Mouse (Mus musculus) forebrain, embryonic 12.5 days (tissue): ENCODE results near the gene Slc29a4. TPM values are rescaled to one million over a fixed set of nuclear protein-coding genes. Genes with fewer than 3 reads are reported as not detected.

Experiments used
- ATAC-seq: fragments of 200-750 bp; cut with Nextera tagmentation; 2 replicates; pipeline ENCODE4 v1.8.0; 2017; ENCODE audit warnings: moderate TSS enrichment; ENCODE audit not compliant: low FRiP score
- H3K27ac ChIP-seq: fragments of 300-500 bp; sonication (generic); 2 replicates; pipeline ENCODE4 v1.5.1; 2016; ENCODE audit warnings: mild to moderate bottlenecking
- H3K27me3 ChIP-seq: fragments of 300-500 bp; sonication (generic); 2 replicates; pipeline ENCODE4 v1.6.1; 2016; ENCODE audit warnings: mild to moderate bottlenecking
- H3K36me3 ChIP-seq: fragments of 300-500 bp; sonication (generic); replicated peaks from 2 replicates; pipeline ENCODE4 v1.6.1; 2016; ENCODE audit warnings: mild to moderate bottlenecking
- H3K4me1 ChIP-seq: fragments of 300-500 bp; sonication (generic); 2 replicates; pipeline ENCODE4 v1.6.1; 2016
- H3K4me2 ChIP-seq: fragments of 300-500 bp; sonication (generic); 2 replicates; pipeline ENCODE4 v1.6.1; 2016; ENCODE audit warnings: mild to moderate bottlenecking, moderate library complexity
- H3K4me3 ChIP-seq: fragments of 300-500 bp; sonication (generic); replicated peaks from 2 replicates; pipeline ENCODE4 v1.5.1; 2016; ENCODE audit warnings: mild to moderate bottlenecking
- H3K9ac ChIP-seq: fragments of 300-500 bp; sonication (generic); 2 replicates; pipeline ENCODE4 v1.6.1; 2016; ENCODE audit warnings: mild to moderate bottlenecking
- H3K9me3 ChIP-seq: fragments of 300-500 bp; sonication (generic); 2 replicates; pipeline ENCODE4 v1.6.1; 2016
- WGBS: fragments of 180-500 bp; shearing (Covaris S2); methylation state at CpG from one replicate; pipeline ENCODE4 v1.1.7; 2016; 5-methylcytosine and 5-hydroxymethylcytosine counted together
- polyA plus RNA-seq: library from polyadenylated mRNA; unstranded; fragments of >200 nt; fragmentation: Nextera tagmentation; extraction: Ambion mirVana; gene quantifications from 2 replicates; pipeline ENCODE4 v1.2.1, GENCODE M21; 2016

Gene Slc29a4
- polyA plus RNA-seq, 1 experiment from 2014 or later: 43.4 TPM

DNA sequence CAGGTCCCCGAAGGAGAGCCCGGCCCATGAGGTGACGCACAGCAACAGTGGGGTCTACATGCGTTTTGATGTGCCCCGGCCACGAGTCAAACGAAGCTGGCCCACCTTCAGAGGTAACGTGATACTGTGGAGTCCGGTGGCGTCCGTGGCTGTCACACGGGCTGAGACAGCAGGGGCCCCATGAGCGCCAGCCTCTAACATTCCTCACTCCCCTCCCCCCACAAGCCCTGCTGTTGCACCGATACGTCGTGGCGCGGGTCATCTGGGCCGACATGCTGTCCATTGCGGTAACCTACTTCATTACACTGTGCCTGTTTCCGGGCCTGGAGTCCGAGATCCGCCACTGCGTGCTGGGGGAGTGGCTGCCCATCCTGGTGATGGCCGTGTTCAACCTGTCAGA is 26.2 kb downstream of the Slc29a4 start:
- WGBS: 72% methylated on average over 25 of the region's 25 CpGs
- no peak for ATAC-seq
- H3K27ac ChIP-seq: no peak overlapping the region

DNA sequence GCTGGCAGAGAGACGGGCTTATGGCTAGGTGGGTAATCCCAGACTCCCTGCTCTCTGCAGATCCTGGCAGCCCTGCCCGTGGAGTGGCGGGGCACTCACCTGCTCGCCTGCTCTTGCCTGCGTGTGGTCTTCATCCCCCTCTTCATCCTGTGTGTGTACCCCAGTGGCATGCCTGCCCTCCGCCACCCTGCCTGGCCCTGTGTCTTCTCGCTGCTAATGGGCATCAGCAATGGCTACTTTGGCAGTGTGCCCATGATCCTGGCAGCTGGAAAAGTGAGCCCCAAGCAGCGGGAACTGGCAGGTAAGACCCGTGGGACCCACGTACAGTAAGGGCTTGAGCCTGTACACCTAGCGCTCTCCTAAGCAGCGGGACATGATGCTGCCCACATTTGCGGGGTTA is 27.6 kb downstream of the Slc29a4 start:
- Histone ChIP-seq H3K9ac (no peak overlapping the region), H3K27ac (no peak overlapping the region), H3K4me1 (peaks cover 5% of the 10 kb centered on the region), H3K4me3 (no peak overlapping the region), H3K36me3 (peaks cover 45% of the 10 kb centered on the region), H3K9me3 (no peaks in the 10 kb centered on the region), H3K4me2 (no peak overlapping the region), H3K27me3 (no peaks in the 10 kb centered on the region)
- no peak for ATAC-seq
- WGBS: 85% methylated on average over 13 of the region's 13 CpGs

More for the DNA sequence above, 26.2 kb downstream of the Slc29a4 start:
- Histone ChIP-seq H3K27me3 (no peaks in the 10 kb centered on the region), H3K4me3 (no peak overlapping the region), H3K9me3 (no peaks in the 10 kb centered on the region), H3K4me1 (peaks cover under 1% of the 10 kb centered on the region), H3K36me3 (peaks cover 55% of the 10 kb centered on the region), H3K9ac (no peak overlapping the region), H3K4me2 (no peak overlapping the region)

DNA sequence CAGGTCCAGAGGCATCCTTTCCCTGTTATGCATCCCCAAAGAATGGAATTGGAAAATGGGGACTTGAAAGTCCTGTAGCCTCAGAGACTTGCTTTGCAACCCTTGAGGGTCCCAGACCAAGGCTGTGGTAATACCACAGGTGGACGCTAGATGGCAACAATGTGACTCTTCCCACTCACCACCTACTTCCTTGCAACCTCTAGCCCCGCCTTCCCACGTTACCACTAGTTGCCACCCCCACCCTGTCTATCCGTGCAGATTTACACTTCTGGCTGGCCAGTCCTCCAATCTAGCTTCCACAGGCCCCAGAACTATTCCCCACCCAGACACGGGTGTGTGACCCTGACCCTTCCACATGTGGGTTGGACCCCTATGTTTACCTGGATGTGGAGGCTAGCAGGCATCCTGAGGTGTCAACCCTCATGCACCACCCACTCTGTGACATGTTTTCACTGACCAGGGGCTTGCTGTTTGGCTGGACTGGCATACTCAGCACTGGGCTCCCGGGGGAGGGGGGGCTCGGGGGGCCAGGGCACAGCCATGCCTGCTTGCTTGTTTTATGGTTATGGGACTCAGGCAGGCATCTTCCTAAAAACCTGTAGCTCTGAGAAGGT is 31.3 kb downstream of the Slc29a4 start:
- Histone ChIP-seq H3K4me2 (no peak overlapping the region; the same call in 1 of the 2 replicates), H3K4me1 (peaks cover 5% of the 10 kb centered on the region), H3K9me3 (no peaks in the 10 kb centered on the region), H3K36me3 (peaks cover 72% of the 10 kb centered on the region), H3K27me3 (no peaks in the 10 kb centered on the region), H3K27ac (peak overlapping the region; percentile 31; the same call in 1 of the 2 replicates), H3K4me3 (no peak overlapping the region), H3K9ac (no peak overlapping the region)
- peak; percentile 65 for ATAC-seq
- 10% methylated on average over 7 of the region's 7 CpGs for WGBS

DNA sequence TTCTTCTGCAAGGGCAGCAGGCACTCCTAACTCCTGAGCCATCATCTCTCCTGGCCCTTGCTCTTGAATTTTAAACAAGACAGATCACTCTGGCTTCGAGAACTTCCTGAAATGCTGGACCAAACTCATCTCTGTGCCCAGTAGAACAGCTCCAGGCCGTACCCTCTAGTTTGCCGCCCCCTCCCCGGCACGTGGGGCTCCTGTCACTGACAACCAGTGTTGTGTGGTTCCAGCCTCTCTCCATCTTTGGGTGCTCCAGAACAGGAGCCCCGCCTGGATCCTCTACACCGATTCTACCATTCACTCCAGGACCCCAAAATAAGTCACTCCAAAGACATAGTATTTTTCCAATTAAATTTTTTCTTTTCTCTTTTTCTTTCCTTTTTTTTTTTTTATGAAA is 32.0 kb downstream of the Slc29a4 start:
- peaks cover 72% of the 10 kb centered on the region for H3K36me3 ChIP-seq
- no peaks in the 10 kb centered on the region for H3K27me3 ChIP-seq
- H3K9ac ChIP-seq: no peak overlapping the region
- no peaks in the 10 kb centered on the region for H3K9me3 ChIP-seq
- ATAC-seq: 0 out of 2 replicates have a peak, but pooled peaks have one; percentile 10
- H3K4me1 ChIP-seq: peaks cover 5% of the 10 kb centered on the region
- no peak overlapping the region for H3K4me2 ChIP-seq
- no peak overlapping the region for H3K4me3 ChIP-seq
- 93% methylated on average over 7 of the region's 7 CpGs for WGBS
- peak overlapping the region; percentile 31; the same call in 1 of the 2 replicates for H3K27ac ChIP-seq

DNA sequence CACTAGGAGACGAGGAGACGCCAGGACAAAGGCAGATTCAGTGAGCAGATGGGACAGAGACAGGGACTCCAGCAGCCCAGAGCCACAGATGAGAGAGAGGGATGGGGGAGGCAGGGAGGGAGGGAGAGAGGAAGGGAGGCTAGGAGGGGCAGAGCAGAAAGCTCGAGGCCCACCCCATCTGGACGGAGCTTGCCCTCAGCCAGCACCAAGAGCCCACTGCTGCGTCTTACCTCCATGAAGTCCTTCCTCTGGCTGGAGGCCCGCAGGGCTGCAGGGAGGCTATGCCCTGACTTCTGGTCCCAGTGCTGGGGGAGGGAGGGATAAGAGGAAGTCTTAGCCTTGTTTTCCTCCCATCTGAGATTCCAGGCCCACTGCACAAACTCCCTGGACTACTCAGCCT is 34.4 kb downstream of the Slc29a4 start:
- Histone ChIP-seq H3K4me2 (no peak overlapping the region), H3K9me3 (no peaks in the 10 kb centered on the region), H3K4me1 (peaks cover 5% of the 10 kb centered on the region), H3K27me3 (no peaks in the 10 kb centered on the region), H3K27ac (peak overlapping the region; percentile 56; the same call in 1 of the 2 replicates), H3K36me3 (peaks cover 78% of the 10 kb centered on the region), H3K4me3 (no peak overlapping the region), H3K9ac (no peak overlapping the region)
- WGBS: 89% methylated on average over 6 of the region's 6 CpGs
- no peak for ATAC-seq

DNA sequence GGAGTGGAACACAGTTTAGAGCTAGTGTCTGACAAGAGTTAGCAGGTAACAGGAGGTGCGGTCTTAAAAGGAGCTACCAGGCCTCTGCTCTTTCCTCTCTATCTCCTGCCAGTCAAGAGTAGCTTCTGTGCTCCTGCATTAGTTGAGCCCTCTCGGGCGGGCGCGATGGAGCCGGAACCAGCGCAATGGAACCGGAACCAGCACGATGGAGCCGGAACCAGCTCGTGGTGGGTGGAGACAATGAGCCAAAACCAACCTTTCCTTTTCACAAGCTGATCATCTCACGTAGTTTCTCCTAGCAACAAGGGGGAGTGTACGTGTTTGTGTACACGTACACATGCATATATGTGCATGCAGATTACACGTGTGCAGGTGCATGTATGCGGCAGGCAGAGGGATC is 36.0 kb downstream of the Slc29a4 start:
- no peak overlapping the region for H3K4me2 ChIP-seq
- H3K4me1 ChIP-seq: peaks cover 5% of the 10 kb centered on the region; the same call in 1 of the 2 replicates
- H3K27me3 ChIP-seq: no peaks in the 10 kb centered on the region
- 97% methylated on average over 16 of the region's 16 CpGs for WGBS
- H3K9ac ChIP-seq: no peak overlapping the region
- H3K36me3 ChIP-seq: peaks cover 86% of the 10 kb centered on the region
- no peak overlapping the region for H3K27ac ChIP-seq
- H3K4me3 ChIP-seq: no peak overlapping the region
- ATAC-seq: no peak
- H3K9me3 ChIP-seq: no peaks in the 10 kb centered on the region

DNA sequence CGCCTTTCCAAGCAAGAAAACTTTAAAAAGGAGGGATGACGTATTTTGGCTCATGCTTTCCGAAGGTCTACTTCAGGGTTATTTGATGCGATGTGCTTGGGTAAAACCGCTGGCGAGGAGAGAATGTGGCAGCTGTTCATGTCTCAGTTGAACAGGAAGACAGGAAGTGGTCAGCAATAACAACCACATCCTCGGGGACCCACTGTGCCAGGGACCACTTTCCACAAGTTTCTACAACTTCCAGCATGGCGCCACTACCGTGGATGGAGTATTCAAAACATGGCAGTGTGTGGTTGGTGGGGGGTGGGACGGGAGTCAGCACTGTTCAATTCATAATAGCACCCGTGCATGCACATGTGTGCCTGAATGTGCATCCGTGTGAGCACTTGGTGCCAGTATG is 38.0 kb downstream of the Slc29a4 start:
- no peaks in the 10 kb centered on the region for H3K9me3 ChIP-seq
- no peak overlapping the region for H3K9ac ChIP-seq
- no peak for ATAC-seq
- H3K36me3 ChIP-seq: peaks cover 97% of the 10 kb centered on the region
- H3K4me1 ChIP-seq: no peaks in the 10 kb centered on the region
- no peaks in the 10 kb centered on the region for H3K27me3 ChIP-seq
- WGBS: 95% methylated on average over 12 of the region's 12 CpGs
- no peak overlapping the region for H3K4me3 ChIP-seq
- H3K27ac ChIP-seq: no peak overlapping the region
- no peak overlapping the region for H3K4me2 ChIP-seq

DNA sequence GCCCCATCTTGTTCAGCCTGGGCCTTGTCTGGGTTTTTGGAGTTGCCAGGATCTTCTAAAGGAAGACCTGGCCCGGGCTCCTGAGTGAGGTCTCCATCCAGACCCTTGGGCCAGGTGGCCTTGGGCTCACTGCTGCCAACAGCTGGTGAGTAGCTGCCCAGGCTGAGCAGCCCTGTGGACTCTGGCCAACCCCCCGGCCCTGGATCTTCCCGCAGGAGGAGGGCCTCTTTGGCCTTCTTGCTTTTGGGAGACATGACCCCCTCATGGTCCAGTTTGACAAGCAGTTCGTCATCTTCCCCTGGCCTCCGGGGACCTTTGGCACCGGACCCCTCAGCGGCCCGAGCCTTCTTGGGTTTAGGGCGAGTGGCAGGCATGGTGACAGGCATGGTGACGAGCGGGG is 39.6 kb downstream of the Slc29a4 start:
- no peak overlapping the region for H3K27ac ChIP-seq
- 97% methylated on average over 11 of the region's 11 CpGs for WGBS
- H3K27me3 ChIP-seq: no peaks in the 10 kb centered on the region
- no peak overlapping the region for H3K9ac ChIP-seq
- peaks cover 97% of the 10 kb centered on the region for H3K36me3 ChIP-seq
- H3K4me2 ChIP-seq: no peak overlapping the region
- ATAC-seq: no peak
- H3K9me3 ChIP-seq: no peaks in the 10 kb centered on the region
- no peak overlapping the region for H3K4me3 ChIP-seq
- no peaks in the 10 kb centered on the region for H3K4me1 ChIP-seq

DNA sequence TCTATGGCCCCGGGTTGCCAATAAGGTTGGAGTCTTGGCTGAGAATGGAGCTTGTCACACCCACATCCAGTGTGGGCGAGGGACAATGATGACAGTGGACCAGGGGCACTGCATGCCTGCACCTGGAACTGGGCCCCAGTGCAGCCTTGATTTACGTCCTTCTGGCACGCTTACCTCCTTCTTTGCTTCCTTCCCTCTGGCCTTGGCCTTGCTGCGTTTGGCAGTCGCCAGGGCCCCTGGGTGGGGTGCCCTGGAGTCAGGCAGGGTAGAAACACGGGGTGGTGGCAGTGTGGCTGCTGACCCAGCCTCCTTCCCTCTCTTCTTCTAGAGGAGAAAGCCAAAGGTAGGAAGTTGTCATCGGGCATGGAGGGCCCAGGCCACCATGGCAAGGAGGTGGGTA is 47.6 kb downstream of the Slc29a4 start:
- H3K27me3 ChIP-seq: no peaks in the 10 kb centered on the region
- H3K9me3 ChIP-seq: no peaks in the 10 kb centered on the region
- H3K36me3 ChIP-seq: peaks cover 96% of the 10 kb centered on the region
- 91% methylated on average over 8 of the region's 8 CpGs for WGBS
- H3K4me3 ChIP-seq: no peak overlapping the region
- ATAC-seq: no peak
- H3K9ac ChIP-seq: no peak overlapping the region
- H3K4me1 ChIP-seq: no peaks in the 10 kb centered on the region
- no peak overlapping the region for H3K27ac ChIP-seq
- H3K4me2 ChIP-seq: no peak overlapping the region

DNA sequence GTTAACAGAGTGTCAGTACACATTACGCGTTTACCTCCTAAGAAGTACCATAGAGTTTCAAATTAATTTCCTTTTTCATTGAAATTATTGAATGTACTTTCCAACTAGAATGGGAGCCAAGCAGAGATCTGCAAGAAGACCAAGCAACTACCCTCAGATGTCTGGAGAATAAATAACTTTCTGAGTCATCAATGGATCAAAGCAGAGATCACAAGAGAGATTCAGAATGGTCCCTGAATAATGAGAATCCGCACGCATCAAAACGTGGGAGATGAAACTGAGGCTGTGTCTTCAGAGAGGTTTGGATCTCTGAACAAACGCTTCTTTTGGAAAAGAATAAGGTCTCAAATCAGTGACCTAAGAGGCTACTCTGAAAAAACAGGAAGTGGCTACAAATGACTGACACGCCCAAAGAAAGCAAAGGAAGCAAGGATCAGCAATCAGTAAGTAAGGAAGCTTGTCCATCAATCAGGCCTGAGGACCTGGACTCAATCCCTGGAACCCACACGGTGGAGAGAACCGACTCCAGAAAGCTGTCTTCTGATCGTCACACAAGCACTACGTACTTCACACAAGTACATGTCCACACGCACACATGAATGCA is 54.8 kb downstream of the Slc29a4 start:
- Histone ChIP-seq H3K27ac (no peak overlapping the region), H3K36me3 (peaks cover 96% of the 10 kb centered on the region), H3K9me3 (no peaks in the 10 kb centered on the region)

DNA sequence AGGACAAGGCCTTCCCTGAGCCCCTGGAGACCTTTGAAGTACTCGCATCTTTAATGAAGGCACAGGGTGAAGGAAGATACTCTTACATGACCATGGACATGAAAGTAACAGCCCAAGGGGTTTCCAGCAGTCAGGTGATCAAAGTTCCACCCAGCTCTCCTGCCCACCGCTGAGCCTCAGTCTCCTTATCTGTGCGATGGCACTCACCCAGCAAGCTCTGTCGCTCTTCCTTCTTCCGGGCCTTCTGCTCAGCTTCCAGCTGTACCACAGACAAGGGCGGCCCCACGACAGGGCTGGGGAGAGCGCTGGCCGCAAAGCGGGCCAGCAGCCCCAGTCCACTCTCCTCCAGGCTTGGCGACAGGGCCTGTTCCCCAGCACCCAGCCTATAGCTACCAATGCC is 57.9 kb downstream of the Slc29a4 start:
- no peaks in the 10 kb centered on the region for H3K4me1 ChIP-seq
- 94% methylated on average over 11 of the region's 11 CpGs for WGBS
- no peak overlapping the region for H3K27ac ChIP-seq
- no peak overlapping the region for H3K9ac ChIP-seq
- H3K9me3 ChIP-seq: no peaks in the 10 kb centered on the region
- no peak overlapping the region for H3K4me3 ChIP-seq
- peaks cover 93% of the 10 kb centered on the region for H3K36me3 ChIP-seq
- no peak for ATAC-seq
- H3K27me3 ChIP-seq: no peaks in the 10 kb centered on the region
- H3K4me2 ChIP-seq: no peak overlapping the region

More for the DNA sequence above, 54.8 kb downstream of the Slc29a4 start:
- Histone ChIP-seq H3K4me3 (no peak overlapping the region), H3K9ac (no peak overlapping the region), H3K27me3 (no peaks in the 10 kb centered on the region), H3K4me1 (no peaks in the 10 kb centered on the region), H3K4me2 (no peak overlapping the region)
- 83% methylated on average over 12 of the region's 12 CpGs for WGBS
- no peak for ATAC-seq

DNA sequence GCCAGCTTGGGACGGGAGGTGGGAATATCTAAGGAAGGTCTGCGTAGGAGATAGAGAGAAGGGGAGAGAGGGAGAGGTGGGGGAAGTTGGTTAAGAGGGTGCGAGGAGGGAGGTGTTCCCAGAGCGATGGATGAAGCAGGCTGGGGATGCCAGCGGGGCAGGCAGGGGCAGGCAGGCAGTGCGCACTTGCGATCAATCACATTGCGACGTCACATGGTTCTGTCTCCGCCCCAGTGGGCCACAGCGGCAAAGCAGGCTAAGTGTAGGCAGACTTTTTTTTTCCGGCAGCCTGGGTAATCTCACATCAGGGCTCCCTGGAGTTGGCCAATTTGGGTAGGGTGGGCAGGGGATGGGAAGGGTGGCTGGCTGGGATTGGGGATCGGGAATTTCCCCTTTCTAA is 59.9 kb downstream of the Slc29a4 start:
- Histone ChIP-seq H3K9me3 (no peaks in the 10 kb centered on the region), H3K4me2 (0 out of 2 replicates have a peak overlapping the region, but pooled peaks have one; percentile 0), H3K4me3 (no peak overlapping the region), H3K4me1 (no peaks in the 10 kb centered on the region), H3K9ac (no peak overlapping the region), H3K36me3 (peaks cover 96% of the 10 kb centered on the region), H3K27ac (peak overlapping the region; percentile 42; the same call in 1 of the 2 replicates), H3K27me3 (no peaks in the 10 kb centered on the region)
- no peak for ATAC-seq
- 53% methylated on average over 13 of the region's 13 CpGs for WGBS

DNA sequence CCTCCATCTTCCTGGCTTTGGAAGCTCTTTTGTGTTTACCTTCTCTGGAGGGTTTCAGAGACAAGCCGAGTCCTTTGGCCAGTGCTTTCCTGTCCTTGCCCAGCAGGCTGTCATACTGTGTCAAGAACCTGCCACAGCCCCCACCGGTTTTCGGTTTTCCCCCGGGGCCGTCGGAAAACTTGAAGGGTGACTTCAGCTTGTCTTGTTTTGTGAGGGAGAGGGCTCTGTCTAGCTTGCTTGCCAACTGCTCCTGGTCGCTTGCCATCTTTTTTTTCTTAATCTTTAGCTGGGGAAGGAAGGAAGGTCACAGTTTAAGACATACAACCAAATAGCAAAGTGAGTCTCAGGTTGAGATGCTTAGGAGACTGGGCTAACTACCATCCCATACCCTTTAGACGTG is 67.5 kb downstream of the Slc29a4 start:
- no peaks in the 10 kb centered on the region for H3K27me3 ChIP-seq
- no peak overlapping the region for H3K27ac ChIP-seq
- no peak for ATAC-seq
- no peaks in the 10 kb centered on the region for H3K9me3 ChIP-seq
- no peak overlapping the region for H3K9ac ChIP-seq
- no peak overlapping the region for H3K4me3 ChIP-seq
- H3K36me3 ChIP-seq: peaks cover 99% of the 10 kb centered on the region
- WGBS: 95% methylated on average over 8 of the region's 8 CpGs
- H3K4me1 ChIP-seq: 0 out of 2 replicates have a peak, but pooled peaks cover 15% of the 10 kb centered on the region
- H3K4me2 ChIP-seq: no peak overlapping the region
